Mouse (Mus musculus): ENCODE data around the gene Tgm1.

The Tgm1 gene

GRCm38 (mm10) chr14:55709509-55709908, 4.2 kb downstream of the Tgm1 start:
- H3K9me3 ChIP-seq (ENCODE audit: low read length): no peaks in the 10 kb centered on the region
- peak overlapping the region; percentile 60 for H3K4me3 ChIP-seq (replicated peaks; ENCODE audit: low read length)
- H3K4me1 ChIP-seq (replicated peaks; ENCODE audit: low read depth, low read length): peaks cover 91% of the 10 kb centered on the region
- peaks cover 26% of the 10 kb centered on the region for H3K27me3 ChIP-seq (ENCODE audit: insufficient read depth, low read length)
- peaks cover 35% of the 10 kb centered on the region for H3K36me3 ChIP-seq (ENCODE audit: insufficient read depth, low read length)
- TF ChIP-seq CTCF (conservative IDR thresholded peaks at IDR 0.05; ENCODE audit: low read length): no peak
- TF ChIP-seq NANOG (IDR thresholded peaks at IDR 0.05; ENCODE audit: borderline replicate concordance, low read length): no peak
- TF ChIP-seq POU5F1 (IDR thresholded peaks at IDR 0.05; ENCODE audit: borderline replicate concordance, low read length): no peak

- Histone ChIP-seq H3K4me1 (replicated peaks; ENCODE audit: low read depth, low read length) (peaks cover 91% of the 10 kb centered on the region), H3K27me3 (ENCODE audit: insufficient read depth, low read length) (peaks cover 16% of the 10 kb centered on the region), H3K4me3 (replicated peaks; ENCODE audit: low read length) (no peak overlapping the region), H3K36me3 (ENCODE audit: insufficient read depth, low read length) (peaks cover 54% of the 10 kb centered on the region), H3K9me3 (ENCODE audit: low read length) (no peaks in the 10 kb centered on the region)
- TF ChIP-seq NANOG (IDR thresholded peaks at IDR 0.05; ENCODE audit: borderline replicate concordance, low read length): no peak
- TF ChIP-seq CTCF (conservative IDR thresholded peaks at IDR 0.05; ENCODE audit: low read length): no peak
- no peak for TF ChIP-seq POU5F1 (IDR thresholded peaks at IDR 0.05; ENCODE audit: borderline replicate concordance, low read length)
Measured at GRCm38 (mm10) chr14:55707397-55707796, 6.3 kb downstream of the Tgm1 start.

GRCm38 (mm10) chr14:55706051-55706600, 7.6 kb downstream of the Tgm1 start:
- no peaks in the 10 kb centered on the region for H3K9me3 ChIP-seq (ENCODE audit: low read length)
- H3K4me1 ChIP-seq (replicated peaks; ENCODE audit: low read depth, low read length): peaks cover 91% of the 10 kb centered on the region
- peaks cover 54% of the 10 kb centered on the region for H3K36me3 ChIP-seq (ENCODE audit: insufficient read depth, low read length)
- 0 out of 2 replicates have a peak, but pooled peaks cover 4% of the 10 kb centered on the region for H3K27me3 ChIP-seq (ENCODE audit: insufficient read depth, low read length)
- H3K4me3 ChIP-seq (replicated peaks; ENCODE audit: low read length): peak overlapping the region; percentile 39; the same call in 1 of the 2 replicates
- TF ChIP-seq NANOG (IDR thresholded peaks at IDR 0.05; ENCODE audit: borderline replicate concordance, low read length) (no peak), POU5F1 (IDR thresholded peaks at IDR 0.05; ENCODE audit: borderline replicate concordance, low read length) (no peak), CTCF (conservative IDR thresholded peaks at IDR 0.05; ENCODE audit: low read length) (no peak)

GRCm38 (mm10) chr14:55702761-55703160, 11.0 kb downstream of the Tgm1 start:
- H3K4me1 ChIP-seq (replicated peaks; ENCODE audit: low read depth, low read length): peaks cover 74% of the 10 kb centered on the region
- H3K9me3 ChIP-seq (ENCODE audit: low read length): no peaks in the 10 kb centered on the region
- TF ChIP-seq POU5F1 (IDR thresholded peaks at IDR 0.05; ENCODE audit: borderline replicate concordance, low read length) (no peak), NANOG (IDR thresholded peaks at IDR 0.05; ENCODE audit: borderline replicate concordance, low read length) (no peak), CTCF (conservative IDR thresholded peaks at IDR 0.05; ENCODE audit: low read length) (no peak)
- H3K36me3 ChIP-seq (ENCODE audit: insufficient read depth, low read length): peaks cover 70% of the 10 kb centered on the region
- 0 out of 2 replicates have a peak overlapping the region, but pooled peaks have one; percentile 5 for H3K4me3 ChIP-seq (replicated peaks; ENCODE audit: low read length)
- no peaks in the 10 kb centered on the region for H3K27me3 ChIP-seq (ENCODE audit: insufficient read depth, low read length)

- Histone ChIP-seq H3K27me3 (ENCODE audit: insufficient read depth, low read length) (no peaks in the 10 kb centered on the region), H3K9me3 (ENCODE audit: low read length) (no peaks in the 10 kb centered on the region), H3K36me3 (ENCODE audit: insufficient read depth, low read length) (peaks cover 55% of the 10 kb centered on the region), H3K4me3 (replicated peaks; ENCODE audit: low read length) (no peak overlapping the region), H3K4me1 (replicated peaks; ENCODE audit: low read depth, low read length) (peaks cover 59% of the 10 kb centered on the region)
- TF ChIP-seq POU5F1 (IDR thresholded peaks at IDR 0.05; ENCODE audit: borderline replicate concordance, low read length): no peak
- no peak for TF ChIP-seq NANOG (IDR thresholded peaks at IDR 0.05; ENCODE audit: borderline replicate concordance, low read length)
- TF ChIP-seq CTCF (conservative IDR thresholded peaks at IDR 0.05; ENCODE audit: low read length): no peak
Measured at GRCm38 (mm10) chr14:55701131-55701530, 12.6 kb downstream of the Tgm1 start.

GRCm38 (mm10) chr14:55697226-55697625, 16.5 kb downstream of the Tgm1 start:
- H3K36me3 ChIP-seq (ENCODE audit: insufficient read depth, low read length): peaks cover 20% of the 10 kb centered on the region
- TF ChIP-seq NANOG (IDR thresholded peaks at IDR 0.05; ENCODE audit: borderline replicate concordance, low read length) (no peak), POU5F1 (IDR thresholded peaks at IDR 0.05; ENCODE audit: borderline replicate concordance, low read length) (no peak), CTCF (conservative IDR thresholded peaks at IDR 0.05; ENCODE audit: low read length) (no peak)
- H3K4me3 ChIP-seq (replicated peaks; ENCODE audit: low read length): no peak overlapping the region

GRCm38 (mm10) chr14:55689433-55689832, 24.3 kb downstream of the Tgm1 start:
- H3K36me3 ChIP-seq (ENCODE audit: insufficient read depth, low read length): no peaks in the 10 kb centered on the region
- peaks cover 4% of the 10 kb centered on the region; the same call in 1 of the 2 replicates for H3K27me3 ChIP-seq (ENCODE audit: insufficient read depth, low read length)
- TF ChIP-seq NANOG (IDR thresholded peaks at IDR 0.05; ENCODE audit: borderline replicate concordance, low read length) (no peak), CTCF (conservative IDR thresholded peaks at IDR 0.05; ENCODE audit: low read length) (no peak), POU5F1 (IDR thresholded peaks at IDR 0.05; ENCODE audit: borderline replicate concordance, low read length) (no peak)
- H3K9me3 ChIP-seq (ENCODE audit: low read length): no peaks in the 10 kb centered on the region
- peaks cover 10% of the 10 kb centered on the region for H3K4me1 ChIP-seq (replicated peaks; ENCODE audit: low read depth, low read length)
- H3K4me3 ChIP-seq (replicated peaks; ENCODE audit: low read length): no peak overlapping the region

More at GRCm38 (mm10) chr14:55697226-55697625, 16.5 kb downstream of the Tgm1 start:
- H3K9me3 ChIP-seq (ENCODE audit: low read length): no peaks in the 10 kb centered on the region
- no peaks in the 10 kb centered on the region for H3K27me3 ChIP-seq (ENCODE audit: insufficient read depth, low read length)
- peaks cover 30% of the 10 kb centered on the region for H3K4me1 ChIP-seq (replicated peaks; ENCODE audit: low read depth, low read length)

GRCm38 (mm10) chr14:55682118-55682493, 31.6 kb downstream of the Tgm1 start:
- Histone ChIP-seq H3K4me1 (replicated peaks; ENCODE audit: low read depth, low read length) (peaks cover 30% of the 10 kb centered on the region), H3K9me3 (ENCODE audit: low read length) (no peaks in the 10 kb centered on the region), H3K4me3 (replicated peaks; ENCODE audit: low read length) (peak overlapping the region; percentile 95), H3K36me3 (ENCODE audit: insufficient read depth, low read length) (peaks cover 39% of the 10 kb centered on the region), H3K27me3 (ENCODE audit: insufficient read depth, low read length) (no peaks in the 10 kb centered on the region)
- TF ChIP-seq CTCF (conservative IDR thresholded peaks at IDR 0.05; ENCODE audit: low read length): no peak
- no peak for TF ChIP-seq POU5F1 (IDR thresholded peaks at IDR 0.05; ENCODE audit: borderline replicate concordance, low read length)
- no peak for TF ChIP-seq NANOG (IDR thresholded peaks at IDR 0.05; ENCODE audit: borderline replicate concordance, low read length)

Measured in E14TG2a.4 (cell line).